Mouse (Mus musculus) 3134 (cell line): Measurements from ENCODE around the gene Olfr495.

Experiments used
- DNase-seq: peaks from one replicate; pipeline ENCODE4 v3.0.0-alpha.2; 2011; ENCODE audit warnings: low spot score; ENCODE audit not compliant: insufficient read length; ENCODE audit errors: extremely low read depth

Gene Olfr495

GRCm38 (mm10) chr7:108392867-108393266 is at the start of gene Olfr495:
Olfr495 (plus strand) TSS chr7:108393167.
- no peak for DNase-seq

GRCm38 (mm10) chr7:108346879-108347278 is 46.1 kb upstream of the Olfr495 start, which contains the start of gene Olfr493:
Olfr493 (minus strand) TSS chr7:108346979.
- DNase-seq, result no peak

GRCm38 (mm10) chr7:108365035-108365434 is 27.9 kb upstream of the Olfr495 start, which contains the start of gene Olfr494:
Olfr494 (plus strand) TSS chr7:108365335.
- no peak for DNase-seq

GRCm38 (mm10) chr7:108420121-108420520 is 27.2 kb downstream of the Olfr495 start, which contains the start of gene Olfr497:
Olfr497 (plus strand) TSS chr7:108420421.
- no peak for DNase-seq
